Mouse (Mus musculus): ENCODE data around the gene Mal.
"Not testable (repeated sequence)": the region's sequence is repeated elsewhere in the genome, so short reads cannot be mapped to it uniquely, and the experiment has no call there.

The Mal gene

GRCm38 (mm10) chr2:127624786-127625185 lies 31.7 kb downstream of the Mal start:
- DNase-seq (ENCODE audit: low read depth), result no peak

- no peak for DNase-seq (ENCODE audit: low read depth)
Measured at GRCm38 (mm10) chr2:127622065-127622464, 34.4 kb downstream of the Mal start.

- no peak for DNase-seq (ENCODE audit: low read depth)
Measured at GRCm38 (mm10) chr2:127619311-127619710, 37.2 kb downstream of the Mal start.

GRCm38 (mm10) chr2:127612288-127612687 lies 44.2 kb downstream of the Mal start:
- no peak for DNase-seq (ENCODE audit: low read depth)

GRCm38 (mm10) chr2:127611386-127611785 lies 45.1 kb downstream of the Mal start:
- no peak for DNase-seq (ENCODE audit: low read depth)

GRCm38 (mm10) chr2:127608986-127609385 lies 47.5 kb downstream of the Mal start:
- no peak for DNase-seq (ENCODE audit: low read depth)

- DNase-seq (ENCODE audit: low read depth), result peak; percentile 76
Measured at GRCm38 (mm10) chr2:127608234-127608633, 48.3 kb downstream of the Mal start.

GRCm38 (mm10) chr2:127605203-127605602 lies 51.3 kb downstream of the Mal start:
- no peak for DNase-seq (ENCODE audit: low read depth)

GRCm38 (mm10) chr2:127603383-127603782 lies 53.1 kb downstream of the Mal start:
- DNase-seq (ENCODE audit: low read depth), result not testable (repeated sequence)

- no peak for DNase-seq (ENCODE audit: low read depth)
Measured at GRCm38 (mm10) chr2:127590840-127591239, 65.7 kb downstream of the Mal start.

- DNase-seq (ENCODE audit: low read depth), result no peak
Measured at GRCm38 (mm10) chr2:127590204-127590603, 66.3 kb downstream of the Mal start.

- no peak for DNase-seq (ENCODE audit: low read depth)
Measured at GRCm38 (mm10) chr2:127588897-127589296, 67.6 kb downstream of the Mal start.

GRCm38 (mm10) chr2:127587514-127587844 lies 69.0 kb downstream of the Mal start:
- DNase-seq (ENCODE audit: low read depth), result no peak

GRCm38 (mm10) chr2:127586694-127587513 lies 69.6 kb downstream of the Mal start, which contains the start of the genes Zfp661 and Mrps5:
TSS of gene Zfp661 (minus strand) at chr2:127587094.
TSS of gene Mrps5 (plus strand) at chr2:127587222.
- peak; percentile 90 for DNase-seq (ENCODE audit: low read depth)

- peak; percentile 95 for DNase-seq (ENCODE audit: low read depth)
Measured at GRCm38 (mm10) chr2:127584436-127584858, 72.0 kb downstream of the Mal start.

Measured in NIH3T3 (cell line).